Mouse (Mus musculus): ENCODE results near the gene Hormad1. TPM values are rescaled to one million over a fixed set of nuclear protein-coding genes. Genes with fewer than 3 reads are reported as not detected.

The Hormad1 gene
- polyA plus RNA-seq, 1 experiment from 2014 or later, result 0.12 TPM

Other genes starting within 250 kb of the Hormad1 start
- gene Cers2, start 244.9 kb upstream of the Hormad1 start, polyA plus RNA-seq (2015; fragmentation: Nextera tagmentation; extraction: Ambion mirVana), result 113 and 125 TPM in 2 replicates
- gene Setdb1, start 202.5 kb upstream of the Hormad1 start, polyA plus RNA-seq (2015; fragmentation: Nextera tagmentation; extraction: Ambion mirVana), result 15.9 and 20.0 TPM in 2 replicates
- not detected in 2 replicates for gene 4930558C23Rik, start 156.8 kb upstream of the Hormad1 start, polyA plus RNA-seq (2015; fragmentation: Nextera tagmentation; extraction: Ambion mirVana)
- gene Arnt, start 125.3 kb upstream of the Hormad1 start, polyA plus RNA-seq (2015; fragmentation: Nextera tagmentation; extraction: Ambion mirVana), result 16.0 and 20.3 TPM in 2 replicates
- 1.7 and 1.9 TPM in 2 replicates for gene Ctsk, start 60.4 kb upstream of the Hormad1 start, polyA plus RNA-seq (2015; fragmentation: Nextera tagmentation; extraction: Ambion mirVana)
- gene Ctss, start 32.9 kb upstream of the Hormad1 start, polyA plus RNA-seq (2015; fragmentation: Nextera tagmentation; extraction: Ambion mirVana), result 19.8 and 20.8 TPM in 2 replicates
- 28.1 and 34.1 TPM in 2 replicates for gene Golph3l, start 29.3 kb downstream of the Hormad1 start, polyA plus RNA-seq (2015; fragmentation: Nextera tagmentation; extraction: Ambion mirVana)
- gene Ensa, start 65.3 kb downstream of the Hormad1 start, polyA plus RNA-seq (2015; fragmentation: Nextera tagmentation; extraction: Ambion mirVana), result 33.4 and 36.8 TPM in 2 replicates
- gene Mcl1, start 99.1 kb downstream of the Hormad1 start, polyA plus RNA-seq (2015; fragmentation: Nextera tagmentation; extraction: Ambion mirVana), result 31.8 and 33.3 TPM in 2 replicates
- gene Adamtsl4, start 128.2 kb downstream of the Hormad1 start, polyA plus RNA-seq (2015; fragmentation: Nextera tagmentation; extraction: Ambion mirVana), result 0.37 and 0.83 TPM in 2 replicates
- 9.8 and 10.7 TPM in 2 replicates for gene Ecm1, start 179.9 kb downstream of the Hormad1 start, polyA plus RNA-seq (2015; fragmentation: Nextera tagmentation; extraction: Ambion mirVana)
- 49.4 and 50.4 TPM in 2 replicates for gene Tars2, start 200.5 kb downstream of the Hormad1 start, polyA plus RNA-seq (2015; fragmentation: Nextera tagmentation; extraction: Ambion mirVana)